Mouse (Mus musculus) spleen, adult 2 months (tissue): ENCODE measurements around the gene Mep1a. TPM values are rescaled to one million over a fixed set of nuclear protein-coding genes. Genes with fewer than 3 reads are reported as not detected.

Source experiments
- DNase-seq, 2 experiments: peaks; one replicate each; pipeline versions ENCODE4 v3.0.0 to v3.0.0-alpha.2; 2012 to 2021; ENCODE audit warnings: low spot score in 2 of 2, low read depth in 1 of 2
- H3K27ac ChIP-seq: fragments of 200-500 bp; 2 replicates; pipeline ENCODE4 v1.5.1; 2012; ENCODE audit warnings: low read length, inconsistent platforms; ENCODE audit not compliant: insufficient read depth
- H3K27me3 ChIP-seq: fragments of 200-500 bp; 2 replicates; pipeline ENCODE4 v1.6.1; 2012; ENCODE audit warnings: mild to moderate bottlenecking, moderate library complexity, low read length, inconsistent platforms; ENCODE audit not compliant: control insufficient read depth, insufficient read depth
- H3K36me3 ChIP-seq: fragments of 200-500 bp; 2 replicates; pipeline ENCODE4 v1.6.1; 2012; ENCODE audit warnings: mild to moderate bottlenecking, low read length, inconsistent platforms; ENCODE audit not compliant: control insufficient read depth, insufficient read depth
- H3K4me1 ChIP-seq: fragments of 200-500 bp; 2 replicates; pipeline ENCODE4 v1.6.1; 2011; ENCODE audit warnings: inconsistent platforms; ENCODE audit not compliant: control insufficient read depth, insufficient read depth, insufficient read length
- H3K4me3 ChIP-seq: fragments of 200-500 bp; 2 replicates; pipeline ENCODE4 v1.5.1; 2011; ENCODE audit warnings: mild to moderate bottlenecking, inconsistent platforms; ENCODE audit not compliant: insufficient read depth, insufficient read length; ENCODE audit errors: extremely low read depth
- CTCF ChIP-seq: fragments of 200-500 bp; IDR thresholded peaks from 2 replicates; pipeline ENCODE4 v1.5.1; 2011; ENCODE audit warnings: mild to moderate bottlenecking, inconsistent platforms; ENCODE audit not compliant: insufficient read depth, insufficient read length, insufficient replicate concordance; ENCODE audit errors: extremely low read depth
- POLR2A ChIP-seq: fragments of 200-500 bp; IDR thresholded peaks from 2 replicates; pipeline ENCODE4 v1.6.1; 2011; ENCODE audit warnings: low read depth, low read length, inconsistent platforms
- WGBS: fragments of 180-500 bp; shearing (Covaris S2); methylation state at CpG from one replicate; pipeline ENCODE4 v1.1.7; 2018; 5-methylcytosine and 5-hydroxymethylcytosine counted together
- polyA plus RNA-seq: library from polyadenylated mRNA; depleted of rRNA; stranded (reverse); fragments of >200 nt; gene quantifications from 2 replicates; pipeline ENCODE4 v1.2.3, GENCODE M21; 2012

Gene Mep1a
- polyA plus RNA-seq, 1 experiment = 0.05 TPM

DNA sequence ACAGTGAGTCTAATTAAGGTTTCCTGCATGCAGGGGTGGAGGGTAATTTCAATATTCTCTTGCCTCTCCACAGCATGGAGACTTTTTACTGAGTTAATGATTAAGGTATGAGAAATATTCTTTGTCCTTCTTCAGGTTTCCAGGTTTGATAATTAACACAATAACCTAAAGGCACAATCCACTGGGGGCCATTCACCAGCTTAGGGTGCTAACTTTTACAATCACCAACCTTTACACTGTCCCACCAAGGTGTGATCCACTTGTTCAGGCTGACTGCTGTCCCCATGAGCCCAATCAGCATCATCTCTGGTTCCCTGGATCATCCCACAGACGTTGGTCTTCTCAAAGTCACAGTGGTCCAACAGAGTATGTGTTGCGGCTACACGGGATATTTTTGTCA lies 16.6 kb downstream of the Mep1a start:
- TF ChIP-seq POLR2A (no peak), CTCF (no peak)
- H3K27me3 ChIP-seq = no peaks in the 10 kb centered on the region
- H3K4me3 ChIP-seq = no peak overlapping the region
- H3K27ac ChIP-seq = no peak overlapping the region
- H3K4me1 ChIP-seq = no peaks in the 10 kb centered on the region
- no peaks in the 10 kb centered on the region for H3K36me3 ChIP-seq
- DNase-seq = no peak
- WGBS = 88% methylated on average over 3 of the region's 3 CpGs

- H3K4me1 ChIP-seq = no peaks in the 10 kb centered on the region
- no peaks in the 10 kb centered on the region for H3K36me3 ChIP-seq
- no peak for DNase-seq
- TF ChIP-seq POLR2A (no peak), CTCF (no peak)
- H3K27me3 ChIP-seq = no peaks in the 10 kb centered on the region
- no peak overlapping the region for H3K4me3 ChIP-seq
- H3K27ac ChIP-seq = no peak overlapping the region
Measured at GRCm38 (mm10) chr17:43477621-43478020, 25.0 kb downstream of the Mep1a start.

DNA sequence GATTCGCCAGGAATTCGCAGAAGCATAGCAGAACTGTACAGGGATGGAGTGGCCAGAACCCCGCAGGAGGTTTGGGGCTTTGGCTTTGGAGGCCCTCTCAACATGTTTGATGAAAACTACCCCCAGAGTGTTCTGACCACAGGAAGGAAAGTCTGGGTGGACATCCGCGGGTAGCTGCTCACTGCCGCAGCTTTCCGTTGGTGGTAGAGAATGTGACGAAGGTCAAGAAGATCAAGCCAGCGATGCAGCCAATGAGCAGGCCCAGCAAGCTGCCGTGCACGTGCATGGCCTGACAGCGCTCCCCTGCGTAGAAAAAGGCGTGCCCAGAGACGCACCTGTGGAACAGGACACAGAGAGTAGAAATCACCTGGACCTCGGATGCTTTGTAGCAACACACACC lies 27.8 kb downstream of the Mep1a start:
- Histone ChIP-seq H3K4me3 (no peak overlapping the region), H3K36me3 (no peaks in the 10 kb centered on the region), H3K4me1 (no peaks in the 10 kb centered on the region), H3K27ac (no peak overlapping the region), H3K27me3 (no peaks in the 10 kb centered on the region)
- 89% methylated on average over 16 of the region's 16 CpGs for WGBS
- no peak for DNase-seq
- no peak for TF ChIP-seq POLR2A
- no peak for TF ChIP-seq CTCF

- Histone ChIP-seq H3K36me3 (no peaks in the 10 kb centered on the region), H3K27me3 (no peaks in the 10 kb centered on the region), H3K4me3 (no peak overlapping the region), H3K27ac (no peak overlapping the region), H3K4me1 (no peaks in the 10 kb centered on the region)
- no peak for DNase-seq
- WGBS = 88% methylated on average over 4 of the region's 4 CpGs
- no peak for TF ChIP-seq POLR2A
- no peak for TF ChIP-seq CTCF
Measured at GRCm38 (mm10) chr17:43472558-43472957, 30.1 kb downstream of the Mep1a start.

DNA sequence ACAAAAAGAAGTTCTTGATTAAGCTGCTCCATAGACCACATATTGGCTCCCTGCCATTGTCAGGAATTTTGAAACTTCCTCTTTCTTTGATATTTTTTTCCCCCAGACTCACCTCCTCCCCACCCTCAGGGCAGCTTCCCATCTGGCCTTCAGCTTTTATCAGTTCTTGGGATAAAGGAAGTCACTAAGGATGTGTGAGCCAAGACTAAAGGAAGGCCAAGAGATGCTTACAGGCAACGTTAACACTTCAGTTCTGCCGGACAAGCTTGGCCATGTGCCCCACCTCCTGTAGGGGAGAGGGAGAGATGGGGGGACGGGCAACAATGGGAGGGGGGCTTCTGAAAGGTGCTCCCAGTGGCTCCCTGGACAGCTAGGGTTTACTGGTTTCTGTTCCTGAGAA lies 32.6 kb downstream of the Mep1a start:
- no peaks in the 10 kb centered on the region for H3K4me1 ChIP-seq
- H3K36me3 ChIP-seq = no peaks in the 10 kb centered on the region
- 34% methylated on average over 3 of the region's 3 CpGs for WGBS
- no peak overlapping the region for H3K27ac ChIP-seq
- no peaks in the 10 kb centered on the region for H3K27me3 ChIP-seq
- DNase-seq = no peak
- TF ChIP-seq POLR2A (no peak), CTCF (no peak)
- no peak overlapping the region for H3K4me3 ChIP-seq

DNA sequence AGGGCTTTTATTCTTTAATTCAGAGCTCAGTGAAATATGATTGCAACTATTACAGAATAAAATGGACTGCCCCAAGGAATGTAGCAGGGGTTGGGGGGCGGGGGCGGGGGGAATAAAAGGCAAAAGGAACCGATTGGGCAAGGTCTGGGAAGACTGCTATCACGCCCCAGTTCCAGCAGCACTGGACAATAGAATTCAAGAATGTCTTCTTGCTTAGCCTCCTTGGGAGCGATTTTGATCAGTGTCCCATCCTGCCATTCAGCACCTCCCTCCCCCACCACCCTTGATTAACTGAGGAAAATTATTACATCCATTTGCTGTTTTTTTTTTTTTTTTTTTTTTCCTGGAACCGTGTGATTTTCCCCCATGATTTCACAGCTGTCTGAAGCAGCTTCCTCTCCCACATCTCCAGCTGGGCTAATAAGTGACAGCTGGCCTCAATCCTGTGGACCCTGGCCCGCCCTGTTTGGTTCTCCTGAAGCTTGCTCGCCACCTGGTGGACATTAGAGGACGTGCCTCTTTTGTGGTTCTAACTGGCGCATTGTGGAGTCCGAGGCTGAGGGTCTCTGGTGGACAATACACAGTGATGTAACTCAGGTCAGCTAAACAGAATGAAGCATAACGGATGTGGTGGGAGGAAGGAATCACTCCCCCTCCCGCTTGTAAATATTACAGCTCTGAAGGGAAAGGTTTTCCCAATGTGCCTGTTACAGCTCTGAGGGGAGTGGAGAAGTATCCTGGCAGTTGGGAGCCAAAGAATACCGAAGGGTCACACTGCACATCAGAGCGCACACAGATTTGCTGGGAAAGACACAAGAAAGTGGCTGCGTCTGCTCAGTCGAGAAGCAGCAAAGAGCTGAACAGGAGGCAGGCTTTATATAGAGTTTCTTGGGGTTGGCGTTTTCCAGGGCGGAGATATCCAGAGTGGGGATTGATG lies 42.1 kb downstream of the Mep1a start:
- WGBS = 44% methylated on average over 19 of the region's 19 CpGs
- no peak overlapping the region for H3K27ac ChIP-seq
- peak; percentile 69; the same call in 1 of the 2 replicates for TF ChIP-seq CTCF
- no peak for TF ChIP-seq POLR2A

GRCm38 (mm10) chr17:43459737-43460230 lies 42.8 kb downstream of the Mep1a start:
- no peaks in the 10 kb centered on the region for H3K4me1 ChIP-seq
- TF ChIP-seq CTCF (no peak), POLR2A (no peak)
- 77% methylated on average over 12 of the region's 12 CpGs for WGBS
- H3K4me3 ChIP-seq = no peak overlapping the region
- no peak for DNase-seq
- H3K36me3 ChIP-seq = no peaks in the 10 kb centered on the region
- no peak overlapping the region for H3K27ac ChIP-seq
- H3K27me3 ChIP-seq = no peaks in the 10 kb centered on the region

More for the DNA sequence above, 42.1 kb downstream of the Mep1a start:
- H3K27me3 ChIP-seq = no peaks in the 10 kb centered on the region
- no peaks in the 10 kb centered on the region for H3K36me3 ChIP-seq
- no peak overlapping the region for H3K4me3 ChIP-seq
- no peaks in the 10 kb centered on the region for H3K4me1 ChIP-seq
- peak in 1 of 2 experiments; percentile 43 for DNase-seq
